Mouse (Mus musculus) thymus, adult 2 months (tissue): ENCODE results near the gene Jup. TPM values are rescaled to one million over a fixed set of nuclear protein-coding genes. Genes with fewer than 3 reads are reported as not detected.
"Not testable (repeated sequence)": the region's sequence is repeated elsewhere in the genome, so short reads cannot be mapped to it uniquely, and the experiment has no call there.

ENCODE experiments used
- DNase-seq: peaks from one replicate; pipeline ENCODE4 v3.0.0; 2021
- H3K27ac ChIP-seq: fragments of 200-500 bp; 2 replicates; pipeline ENCODE4 v1.5.1; 2012; ENCODE audit warnings: low read length, control low read depth; ENCODE audit not compliant: control insufficient read depth, insufficient read depth
- H3K27me3 ChIP-seq: fragments of 200-500 bp; 2 replicates; pipeline ENCODE4 v1.6.1; 2012; ENCODE audit warnings: mild to moderate bottlenecking, low read length, moderate library complexity, mixed read lengths; ENCODE audit not compliant: control insufficient read depth, insufficient read depth
- H3K36me3 ChIP-seq: fragments of 200-500 bp; 2 replicates; pipeline ENCODE4 v1.6.1; 2012; ENCODE audit warnings: mild to moderate bottlenecking, low read length, moderate library complexity; ENCODE audit not compliant: control insufficient read depth, insufficient read depth
- H3K4me1 ChIP-seq: fragments of 200-500 bp; replicated peaks from 2 replicates; pipeline ENCODE4 v1.6.1; 2012; ENCODE audit warnings: low read length; ENCODE audit not compliant: control insufficient read depth, insufficient read depth
- H3K4me3 ChIP-seq: fragments of 200-500 bp; 2 replicates; pipeline ENCODE4 v1.5.1; 2012; ENCODE audit warnings: mild to moderate bottlenecking, low read length, control low read depth, moderate library complexity; ENCODE audit not compliant: control insufficient read depth, insufficient read depth
- CTCF ChIP-seq: fragments of 200-500 bp; IDR thresholded peaks from 2 replicates; pipeline ENCODE4 v1.5.1; 2012; ENCODE audit warnings: mild to moderate bottlenecking, control low read depth, low read length, moderate library complexity, borderline replicate concordance; ENCODE audit not compliant: control insufficient read depth, poor library complexity, insufficient read depth; ENCODE audit errors: extremely low read depth
- POLR2A ChIP-seq: fragments of 200-500 bp; IDR thresholded peaks from 2 replicates; pipeline ENCODE4 v1.6.1; 2012; ENCODE audit warnings: mild to moderate bottlenecking, low read length, control low read depth, moderate library complexity; ENCODE audit not compliant: control insufficient read depth, poor library complexity, insufficient read depth; ENCODE audit errors: extremely low read depth
- WGBS: fragments of 180-500 bp; shearing (Covaris S2); methylation state at CpG from one replicate; pipeline ENCODE4 v1.1.7; 2018; 5-methylcytosine and 5-hydroxymethylcytosine counted together
- polyA plus RNA-seq: library from polyadenylated mRNA; depleted of rRNA; stranded (reverse); fragments of >200 nt; gene quantifications from 2 replicates; pipeline ENCODE4 v1.2.3, GENCODE M21; 2012

Gene Jup
- polyA plus RNA-seq, 1 experiment, result 221 TPM

DNA sequence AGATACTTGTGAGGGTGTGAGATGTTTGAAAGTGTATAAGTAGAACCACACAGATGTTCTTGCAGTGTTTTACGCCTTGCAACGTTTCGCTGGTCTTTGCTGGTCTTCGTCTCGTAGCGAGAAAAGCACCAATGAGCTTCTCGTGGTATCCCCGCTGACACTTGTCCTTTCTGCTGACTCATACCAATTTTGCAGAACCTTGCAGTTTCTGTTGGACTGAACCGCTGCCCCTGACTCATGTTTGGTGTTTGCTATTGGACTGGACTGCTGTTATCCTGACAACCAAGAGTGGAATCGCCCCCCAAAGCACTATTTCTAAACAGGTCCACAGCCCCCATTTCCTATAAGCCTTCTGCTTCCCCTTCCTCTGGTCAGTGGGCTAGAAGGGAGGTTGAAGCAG lies 53.3 kb downstream of the Jup start:
- Histone ChIP-seq H3K27me3 (no peaks in the 10 kb centered on the region), H3K36me3 (no peaks in the 10 kb centered on the region), H3K27ac (no peak overlapping the region), H3K4me3 (no peak overlapping the region), H3K4me1 (no peaks in the 10 kb centered on the region)
- no peak for DNase-seq
- TF ChIP-seq POLR2A, result no peak
- TF ChIP-seq CTCF, result no peak
- WGBS, result 63% methylated on average over 10 of the region's 10 CpGs

DNA sequence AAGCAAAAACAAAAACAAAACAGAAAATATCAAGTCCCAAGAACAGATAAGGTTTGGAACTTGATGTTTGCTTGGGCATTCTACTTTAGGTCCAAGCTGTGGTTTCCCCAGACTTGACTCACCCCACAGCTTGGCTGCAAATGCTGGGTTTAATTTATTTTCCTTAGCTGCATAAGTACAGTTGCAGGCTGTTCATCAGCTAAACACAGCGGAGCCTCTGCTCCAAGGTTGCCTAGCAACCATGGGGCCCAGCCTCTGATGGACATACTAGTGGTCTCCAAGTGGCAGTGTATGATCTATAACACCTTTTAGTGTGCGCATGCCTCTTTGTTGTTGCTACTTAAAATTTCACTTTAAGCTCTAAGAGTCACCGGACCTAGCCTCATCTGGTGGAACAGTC lies 61.8 kb downstream of the Jup start:
- Histone ChIP-seq H3K4me1 (no peaks in the 10 kb centered on the region), H3K4me3 (no peak overlapping the region), H3K27me3 (no peaks in the 10 kb centered on the region), H3K27ac (no peak overlapping the region), H3K36me3 (no peaks in the 10 kb centered on the region)
- no peak for TF ChIP-seq CTCF
- no peak for DNase-seq
- 92% methylated on average over 3 of the region's 3 CpGs for WGBS

DNA sequence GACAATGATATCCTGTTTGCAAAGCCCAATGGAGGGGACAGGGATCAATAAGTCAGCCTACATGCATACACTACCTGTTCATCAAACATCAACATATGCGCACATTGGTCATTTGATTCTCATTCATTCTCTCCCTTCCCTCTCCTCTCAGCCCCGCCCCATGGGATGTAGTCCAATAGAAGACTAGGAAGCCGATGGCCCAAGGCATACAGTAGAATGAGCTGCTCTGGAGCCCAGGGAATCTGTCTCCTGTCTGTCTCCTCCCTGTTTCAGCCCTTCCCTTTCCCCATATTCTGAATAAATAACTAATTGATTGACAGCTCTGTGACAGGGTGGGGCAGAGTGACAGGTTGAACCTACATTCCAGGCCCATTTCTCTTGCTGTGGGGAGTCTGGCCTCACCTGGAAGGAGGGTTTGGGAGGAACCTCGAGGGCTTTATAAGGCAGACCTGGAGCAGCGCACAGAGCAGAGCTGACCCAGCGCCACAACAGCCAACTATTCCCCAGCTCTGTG lies 63.6 kb downstream of the Jup start, which contains the start of gene Gast:
Gene Gast (plus strand): TSS at position 464 of the 514 bp plus-strand sequence.
- Histone ChIP-seq H3K27ac (no peak within 1 kb of the TSS), H3K27me3 (no peaks in the 10 kb centered on the region), H3K4me1 (no peaks in the 10 kb centered on the region), H3K4me3 (no peak within 1 kb of the TSS), H3K36me3 (no peaks in the 10 kb centered on the region)
- 93% methylated on average over 6 of the region's 6 CpGs for WGBS
- DNase-seq, result no peak
- TF ChIP-seq CTCF, result no peak
- TF ChIP-seq POLR2A, result no peak

DNA sequence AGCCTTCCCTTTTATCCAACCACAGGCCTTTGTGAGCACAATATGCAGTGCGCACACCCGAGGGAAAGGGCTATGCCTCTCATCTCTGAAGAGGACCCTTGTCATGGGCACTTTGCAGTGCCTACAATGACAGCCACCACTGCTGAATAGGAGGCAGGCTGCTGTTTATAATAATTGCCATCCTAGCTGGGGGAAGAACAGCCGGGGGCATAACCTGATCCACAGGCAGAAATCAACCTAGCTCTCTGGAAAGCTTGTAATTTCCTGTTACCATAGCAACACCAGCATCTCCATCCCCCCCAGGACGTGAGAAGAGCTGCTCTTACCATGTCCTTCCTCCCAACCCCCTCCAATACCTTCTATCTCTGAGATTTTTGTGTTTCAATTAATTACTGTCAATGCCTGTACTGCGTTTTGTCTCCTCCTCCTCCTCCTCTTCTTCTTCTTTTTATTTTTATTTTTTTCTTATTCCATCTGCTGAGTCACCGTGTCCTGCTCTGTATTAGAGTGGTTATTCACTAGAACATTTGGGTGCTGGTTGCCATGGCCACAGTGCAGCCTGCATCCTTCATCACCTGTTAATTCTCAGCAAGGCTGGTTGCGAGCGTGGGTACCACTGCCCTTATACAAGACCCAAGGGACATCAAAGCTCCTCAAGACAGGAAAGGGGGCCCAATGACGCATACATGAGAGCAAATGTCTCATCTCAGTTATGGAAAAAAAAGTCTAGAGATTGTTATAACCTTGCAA lies 64.6 kb downstream of the Jup start:
- WGBS, result 56% methylated on average over 9 of the region's 9 CpGs
- H3K27ac ChIP-seq, result no peak overlapping the region
- TF ChIP-seq POLR2A, result no peak
- TF ChIP-seq CTCF, result no peak
- no peaks in the 10 kb centered on the region for H3K36me3 ChIP-seq
- H3K4me3 ChIP-seq, result no peak overlapping the region
- DNase-seq, result no peak
- H3K4me1 ChIP-seq, result no peaks in the 10 kb centered on the region
- H3K27me3 ChIP-seq, result no peaks in the 10 kb centered on the region

DNA sequence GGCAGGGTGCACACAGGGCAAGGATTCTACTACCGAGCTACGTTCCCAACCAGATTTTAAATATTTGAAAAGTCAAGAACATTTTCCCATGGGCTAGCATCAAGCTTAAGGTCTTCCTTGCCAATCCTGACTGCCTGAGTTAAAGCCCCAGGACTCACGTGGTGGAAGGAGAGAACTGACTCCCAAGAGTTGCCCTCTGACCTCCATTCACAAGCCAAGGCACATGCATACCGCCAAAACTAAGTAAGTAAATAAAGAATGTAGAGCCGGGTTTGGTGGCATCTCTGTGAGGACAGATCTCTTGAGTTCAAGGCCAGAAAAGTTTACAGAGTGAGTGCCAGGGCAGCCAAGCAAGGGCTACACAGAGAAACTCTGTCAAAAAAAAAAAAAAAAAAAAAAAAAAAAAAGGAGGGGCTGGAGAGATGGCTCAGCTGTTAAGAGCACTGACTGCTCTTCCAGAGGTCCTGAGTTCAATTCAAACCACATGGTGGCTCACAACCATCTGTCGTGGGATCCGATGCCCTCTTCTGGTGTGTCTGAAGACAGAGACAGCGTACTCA lies 66.7 kb downstream of the Jup start:
- not testable (repeated sequence) for H3K4me3 ChIP-seq, H3K4me1 ChIP-seq, H3K27me3 ChIP-seq, H3K27ac ChIP-seq, H3K36me3 ChIP-seq, DNase-seq
- 84% methylated on average over 8 of the region's 8 CpGs for WGBS

DNA sequence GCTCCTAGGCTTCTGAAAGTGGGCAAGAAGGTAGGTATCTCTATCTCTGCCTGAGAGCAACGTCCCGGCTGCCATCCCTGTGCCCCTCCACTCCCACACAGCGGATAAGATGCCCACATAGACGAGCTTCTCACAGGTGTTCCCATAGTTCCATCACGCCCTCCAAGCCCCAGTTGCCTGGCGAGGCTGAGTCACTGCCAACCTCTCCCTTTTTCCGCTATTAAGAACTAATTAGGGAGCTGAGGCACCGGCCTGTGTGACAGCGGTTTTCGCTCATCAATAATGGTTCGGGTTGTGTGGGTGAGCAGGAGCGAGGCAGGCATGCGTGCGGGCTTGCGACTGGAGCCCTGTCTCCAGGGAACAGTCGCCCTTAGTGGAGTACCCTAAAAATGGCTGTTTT lies 67.3 kb downstream of the Jup start:
- H3K27ac ChIP-seq, result no peak overlapping the region
- no peaks in the 10 kb centered on the region for H3K4me1 ChIP-seq
- H3K4me3 ChIP-seq, result no peak overlapping the region
- TF ChIP-seq POLR2A (no peak), CTCF (no peak)
- DNase-seq, result no peak
- WGBS, result 89% methylated on average over 16 of the region's 16 CpGs
- H3K27me3 ChIP-seq, result no peaks in the 10 kb centered on the region
- H3K36me3 ChIP-seq, result no peaks in the 10 kb centered on the region

DNA sequence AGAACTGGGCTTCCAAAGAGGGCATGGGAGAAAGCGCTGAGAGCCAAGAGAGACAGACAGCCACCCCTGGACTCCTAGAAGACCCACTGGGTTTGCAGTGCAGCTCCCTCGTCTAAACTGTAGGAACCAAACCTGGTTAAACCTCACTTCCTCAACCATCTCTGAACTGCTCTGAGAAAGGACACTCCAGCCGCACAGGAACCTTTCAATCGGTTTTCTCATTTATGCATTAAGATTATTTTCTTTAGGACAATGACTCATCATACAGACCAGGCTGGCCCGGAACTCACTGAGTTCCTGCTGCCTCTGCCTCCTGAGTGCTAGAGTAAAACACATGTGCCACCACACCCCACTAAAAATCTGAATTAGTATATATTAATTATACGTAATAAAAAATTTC lies 69.8 kb downstream of the Jup start:
- H3K4me1 ChIP-seq, result no peaks in the 10 kb centered on the region
- WGBS, result 47% methylated on average over 6 of the region's 6 CpGs
- H3K27ac ChIP-seq, result no peak overlapping the region
- H3K27me3 ChIP-seq, result no peaks in the 10 kb centered on the region
- H3K36me3 ChIP-seq, result 0 out of 2 replicates have a peak, but pooled peaks cover under 1% of the 10 kb centered on the region
- TF ChIP-seq POLR2A (no peak), CTCF (no peak)
- H3K4me3 ChIP-seq, result no peak overlapping the region
- no peak for DNase-seq
